Mouse (Mus musculus) fibroblast of lung, adult 2 months (primary cell): ENCODE measurements at regions not wholly inside any gene's neighbourhood (a gene's known extent, or its start where the extent isn't known, plus 50 kb on each side); places are given as distances from the start of the nearest gene placed in this dataset.
A peak's percentile ranks its signal among the peaks of the same experiment; 100 is the strongest.

Experiments
- DNase-seq: peaks from one replicate; pipeline ENCODE4 v3.0.0-alpha.2; 2011; ENCODE audit warnings: low read depth

DNA sequence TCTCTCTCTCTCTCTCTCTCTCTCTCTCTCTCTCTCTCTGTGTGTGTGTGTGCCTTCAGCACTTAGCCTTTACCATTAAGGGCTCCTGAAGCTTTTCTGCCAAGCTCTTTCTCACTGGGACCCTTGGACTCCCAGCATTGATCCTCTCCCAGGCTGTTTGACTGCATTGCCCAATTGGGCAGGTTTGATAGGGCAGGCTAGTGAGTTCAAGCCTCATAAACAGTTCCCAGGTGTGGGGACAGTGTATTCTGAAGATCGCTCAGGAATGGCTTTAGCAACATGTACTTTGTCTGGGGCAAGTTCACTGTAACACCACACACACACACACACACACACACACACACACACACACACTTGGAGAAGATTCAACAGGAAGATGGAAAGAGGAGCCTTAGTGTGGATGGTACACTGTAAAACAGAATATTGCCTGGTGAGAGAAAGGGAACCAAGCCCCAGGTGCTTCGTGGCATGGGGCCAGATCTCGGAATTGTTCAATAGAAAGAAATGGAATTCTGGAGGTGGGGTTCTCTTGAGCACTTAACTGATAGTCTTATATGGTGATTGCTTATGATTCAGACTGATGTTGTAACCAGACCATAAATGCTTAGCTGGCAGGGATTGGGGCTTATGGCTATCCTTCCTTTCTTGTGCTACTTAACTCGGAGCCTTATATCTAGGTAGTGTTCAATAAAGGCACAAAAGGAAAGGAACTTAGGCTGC, 229.5 kb downstream of the 4933412E24Rik start:
- DNase-seq = no peak

DNA sequence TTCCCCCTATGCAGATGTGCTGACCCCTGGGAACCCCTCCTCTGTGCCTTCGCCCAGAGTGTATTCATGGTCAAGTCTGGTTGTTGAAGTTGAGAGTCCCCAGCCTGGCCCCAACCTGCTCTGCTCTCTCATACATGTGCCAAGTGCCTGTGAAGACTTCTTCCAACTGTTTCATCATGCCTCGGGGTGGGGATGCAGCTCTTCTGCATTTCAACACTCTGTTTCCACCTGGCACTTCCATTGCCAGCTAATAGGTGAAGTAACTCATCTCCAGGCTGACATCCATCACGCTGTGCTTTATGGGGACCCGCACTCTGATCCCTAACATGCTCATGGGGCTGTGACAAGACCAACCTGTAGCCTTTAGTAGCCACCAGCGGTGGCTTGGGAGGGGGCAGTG, 230.4 kb downstream of the 4933412E24Rik start:
- no peak for DNase-seq

DNA sequence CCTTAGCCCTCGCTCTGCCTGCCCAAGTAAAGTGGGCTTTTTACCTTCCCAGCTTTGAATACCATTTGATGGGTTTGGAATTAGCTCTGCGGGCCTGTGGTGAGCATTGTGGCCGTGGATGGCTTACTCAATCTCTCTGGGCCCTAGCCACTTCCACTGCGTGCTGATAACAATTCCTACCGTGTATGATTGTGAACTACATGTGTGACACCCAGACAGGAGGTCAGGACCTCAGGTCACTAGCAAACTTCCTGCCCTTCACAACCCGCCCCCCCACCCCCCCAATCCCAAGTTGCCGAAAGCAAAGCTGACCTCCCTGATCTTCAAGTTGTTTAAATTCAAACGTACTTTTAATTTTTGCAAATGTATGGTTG, 231.9 kb downstream of the 4933412E24Rik start:
- no peak for DNase-seq

DNA sequence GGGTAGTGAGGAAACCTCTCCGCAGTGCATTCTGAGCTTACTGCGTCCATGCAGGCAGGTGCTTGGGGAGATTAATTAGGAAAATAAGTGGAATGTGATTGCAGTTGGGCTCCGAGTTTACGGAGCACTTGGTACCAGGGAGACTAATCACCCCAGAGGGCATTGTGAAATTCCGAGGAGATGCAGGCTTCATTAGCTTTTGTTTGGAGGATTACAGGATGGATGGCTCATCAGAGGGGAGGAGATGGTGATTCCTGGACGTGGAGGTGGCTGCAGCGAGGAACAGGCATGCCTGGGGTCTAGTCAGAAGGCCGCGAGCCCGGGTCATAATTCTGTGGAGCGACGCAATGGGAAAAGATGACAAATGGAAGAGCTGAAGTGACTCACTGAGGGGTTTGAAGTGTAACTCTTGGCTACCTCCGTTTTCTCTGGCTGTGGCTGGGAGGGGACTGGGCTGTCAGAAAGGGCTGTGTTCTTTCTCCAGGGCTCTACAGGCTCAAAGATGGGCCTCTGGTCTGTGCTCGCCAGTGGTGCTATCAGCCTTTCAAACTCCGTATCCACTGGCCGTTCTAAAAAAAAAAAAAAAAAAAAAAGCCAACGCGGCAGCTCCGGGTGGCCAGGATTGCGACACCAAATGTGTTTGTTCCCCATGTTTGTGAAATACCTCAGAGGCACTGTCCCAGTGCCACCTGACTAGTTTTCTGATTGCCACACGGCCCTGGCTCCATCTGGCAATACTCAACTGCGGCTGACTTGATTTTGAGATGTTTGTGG, 232.4 kb downstream of the 4933412E24Rik start:
- DNase-seq = no peak

DNA sequence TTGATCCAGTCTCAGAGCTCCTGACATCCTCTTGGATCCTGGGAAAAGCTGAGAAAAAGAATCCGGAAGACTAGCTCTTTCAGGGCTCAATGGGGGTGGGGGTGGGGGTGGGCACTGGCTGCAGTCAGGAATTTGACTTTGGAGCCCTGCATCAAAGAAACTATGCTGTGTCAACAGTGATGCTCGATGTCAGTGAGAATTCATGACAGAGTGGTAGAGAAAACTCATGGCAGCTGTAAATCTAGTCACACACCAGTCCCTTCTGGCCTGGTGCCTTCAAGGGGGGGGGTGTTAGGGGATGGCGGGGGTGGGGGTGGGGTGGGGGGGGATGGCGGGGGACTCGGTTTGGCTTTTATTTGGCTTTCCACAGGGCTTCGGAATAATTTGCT, 233.0 kb downstream of the 4933412E24Rik start:
- no peak for DNase-seq

DNA sequence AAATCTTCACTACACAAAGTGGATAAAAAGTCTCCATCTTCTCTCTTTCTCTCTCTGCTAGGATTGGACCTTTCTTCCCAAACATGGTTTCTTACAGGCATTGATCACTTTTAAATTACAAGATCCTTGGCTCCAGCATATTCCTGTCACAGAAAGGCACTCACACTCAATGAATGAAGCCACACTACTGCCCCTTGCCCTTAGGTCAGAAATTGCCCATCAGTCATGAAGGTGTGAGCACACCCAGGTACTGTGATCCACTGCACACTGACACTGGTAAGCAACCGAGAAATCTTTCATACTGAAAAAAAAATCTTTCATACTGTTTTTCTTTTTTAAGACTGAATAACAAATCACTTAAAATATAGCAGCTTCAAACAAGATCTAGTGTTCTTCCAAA, 235.9 kb downstream of the 4933412E24Rik start:
- no peak for DNase-seq

DNA sequence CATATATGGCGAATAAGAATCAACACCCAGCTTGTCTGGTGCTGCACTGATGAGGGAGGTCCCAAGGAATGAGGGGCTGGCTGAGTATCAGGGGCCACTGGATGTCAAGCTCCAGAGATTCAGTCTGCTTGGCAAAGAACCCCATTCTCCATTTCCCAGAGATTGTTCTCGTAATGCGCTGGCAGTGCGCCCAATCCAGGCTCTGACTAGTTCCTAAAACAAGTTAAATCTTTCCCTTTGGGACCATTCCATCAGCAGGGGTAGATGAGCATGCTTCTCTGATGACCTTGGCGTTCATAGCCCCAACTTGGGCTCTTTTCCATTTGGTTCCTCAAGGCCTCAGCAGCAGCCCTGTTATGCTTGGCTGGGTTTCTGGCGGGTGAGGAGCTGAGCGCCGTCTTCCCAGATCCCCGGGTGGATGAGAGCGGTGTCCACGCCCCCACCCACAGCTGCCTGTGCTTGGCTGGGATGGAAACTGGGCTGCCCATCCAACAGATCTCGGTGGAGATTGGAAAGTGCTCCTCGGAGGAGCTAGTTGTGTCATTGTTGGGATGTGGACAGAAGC, 239.0 kb downstream of the 4933412E24Rik start:
- DNase-seq = peak; percentile 99

DNA sequence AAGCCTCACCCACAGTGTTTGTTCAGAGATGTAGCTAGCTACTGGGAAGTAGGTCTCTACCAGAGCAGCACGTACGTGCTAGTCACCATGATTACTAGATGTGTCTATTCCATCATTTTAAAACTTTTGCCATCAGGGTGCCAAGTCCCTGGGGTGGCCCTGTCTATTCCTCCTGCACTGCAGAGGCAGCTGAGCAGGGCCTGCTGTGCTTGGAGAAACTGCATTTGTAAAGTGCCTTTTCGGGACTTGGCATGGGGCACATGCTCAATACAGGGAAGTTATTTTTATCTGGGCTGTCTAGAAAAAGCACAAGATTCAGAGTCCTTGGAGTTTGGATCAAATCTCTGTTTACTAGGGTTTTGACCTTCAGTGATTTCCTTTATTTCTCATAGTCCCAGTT, 240.6 kb downstream of the 4933412E24Rik start:
- DNase-seq = no peak

DNA sequence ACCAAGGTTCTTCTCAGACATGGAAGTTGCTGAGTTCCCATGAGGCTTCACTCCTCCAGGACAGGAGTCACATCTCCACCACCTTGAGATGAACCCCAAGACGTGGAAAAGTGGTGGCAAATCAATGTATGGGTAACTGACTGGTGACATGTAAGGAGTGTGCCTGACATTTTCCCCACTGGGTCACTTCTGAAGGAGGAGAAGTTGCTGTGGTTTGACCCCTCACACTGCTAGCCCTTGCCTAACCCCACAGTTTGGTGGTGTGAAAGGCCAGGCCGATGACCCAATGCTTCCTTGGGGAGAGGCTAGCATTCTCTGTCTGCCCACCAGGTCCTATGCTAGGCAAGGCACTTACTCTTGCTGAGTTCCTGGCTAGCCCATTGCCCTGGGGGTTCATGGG, 242.4 kb downstream of the 4933412E24Rik start:
- no peak for DNase-seq

DNA sequence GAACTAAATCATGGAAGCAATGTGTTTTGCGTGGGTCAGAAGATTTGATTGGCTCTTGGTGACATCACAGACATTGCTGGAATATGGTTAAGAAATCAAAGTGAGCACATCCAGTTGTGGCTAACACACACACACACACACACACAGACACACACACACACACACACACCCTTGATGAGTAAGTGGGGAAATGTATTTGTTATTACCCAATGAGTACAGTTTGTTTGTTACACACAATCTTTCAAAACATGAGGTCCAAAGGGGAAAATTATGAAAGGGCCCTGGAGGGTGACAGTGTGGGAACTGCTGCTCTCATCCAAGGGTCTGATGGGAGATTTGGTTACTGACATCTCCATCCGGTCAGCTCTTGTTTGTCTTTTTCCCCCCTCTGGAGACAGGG, 243.8 kb downstream of the 4933412E24Rik start:
- peak; percentile 19 for DNase-seq

DNA sequence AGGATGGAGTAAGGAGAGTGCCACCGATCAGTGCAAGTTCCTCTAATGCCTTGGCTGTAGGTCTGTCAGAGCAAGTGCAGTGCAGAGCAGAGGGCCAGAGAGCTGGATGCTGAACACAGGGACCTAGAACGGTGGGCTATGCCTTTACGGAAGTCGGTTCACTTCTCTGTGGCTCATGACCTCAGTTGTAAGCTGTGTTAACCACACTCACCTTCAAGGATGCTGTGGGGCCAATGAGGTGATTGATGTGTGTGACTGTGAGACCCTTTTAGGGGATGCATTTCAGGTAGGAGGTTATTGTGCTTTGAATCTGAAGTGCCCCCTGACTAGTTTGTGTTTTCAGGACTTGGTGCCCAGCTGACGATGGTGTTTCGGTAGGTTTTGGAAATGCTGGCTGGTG, 254.4 kb downstream of the 4933412E24Rik start:
- no peak for DNase-seq

DNA sequence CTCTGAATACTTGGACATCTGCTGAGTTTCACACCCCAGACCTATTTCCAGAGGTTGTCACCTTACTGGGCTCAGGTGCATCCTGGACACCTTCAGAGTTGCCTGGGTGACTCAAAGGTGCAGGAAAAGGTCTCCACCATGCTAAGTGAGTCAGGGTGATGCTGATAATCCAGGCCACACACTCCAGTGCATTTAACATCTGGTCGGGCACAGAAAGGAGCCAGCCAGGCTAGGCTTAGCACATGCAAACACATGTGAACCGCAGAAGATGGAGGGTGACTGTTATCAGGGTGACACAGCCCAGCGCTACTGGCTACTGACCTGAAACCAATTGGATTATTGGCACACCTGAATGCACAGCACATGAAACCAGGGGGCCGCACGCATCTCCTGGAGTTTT, 255.9 kb downstream of the 4933412E24Rik start:
- DNase-seq = no peak

DNA sequence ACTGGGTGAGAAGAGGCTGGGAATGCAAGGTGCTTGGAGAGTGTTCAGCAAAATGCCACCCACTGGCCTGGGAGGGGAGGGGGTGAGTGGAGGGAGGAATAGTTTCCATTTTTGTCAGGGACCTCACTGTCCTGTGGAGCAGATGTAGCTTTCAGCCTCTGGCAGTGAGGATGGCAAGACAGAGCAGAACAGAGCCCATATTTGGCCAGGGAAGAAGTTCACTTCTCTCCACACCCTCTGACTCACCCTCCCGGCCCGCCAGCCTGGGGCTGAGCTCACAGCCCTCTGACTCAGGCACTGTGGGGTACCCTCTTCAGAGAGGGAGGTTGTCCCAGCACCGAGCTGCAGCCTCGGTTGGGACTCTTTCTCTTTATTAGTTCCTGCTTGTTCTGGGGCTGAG, 256.8 kb downstream of the 4933412E24Rik start:
- peak; percentile 84 for DNase-seq

DNA sequence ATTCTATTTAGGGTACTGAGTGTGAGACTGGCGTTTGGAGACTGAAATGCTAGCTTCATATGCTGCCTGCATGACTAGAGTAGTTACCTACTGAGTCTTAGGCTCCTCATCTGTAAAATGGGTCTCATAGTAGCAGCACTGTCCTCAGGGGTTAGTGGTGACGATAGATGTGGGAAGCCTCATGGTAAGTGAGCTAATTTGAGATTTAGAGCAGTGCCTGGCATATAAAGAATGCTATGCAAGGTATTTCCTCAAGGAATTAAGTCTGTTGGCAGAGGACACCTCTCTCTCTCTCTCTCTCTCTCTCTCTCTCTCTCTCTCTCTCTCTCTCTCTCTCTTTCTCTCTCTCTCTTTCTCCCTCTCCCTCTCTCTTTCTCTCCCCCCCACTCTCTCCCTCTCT, 257.4 kb downstream of the 4933412E24Rik start:
- no peak for DNase-seq

DNA sequence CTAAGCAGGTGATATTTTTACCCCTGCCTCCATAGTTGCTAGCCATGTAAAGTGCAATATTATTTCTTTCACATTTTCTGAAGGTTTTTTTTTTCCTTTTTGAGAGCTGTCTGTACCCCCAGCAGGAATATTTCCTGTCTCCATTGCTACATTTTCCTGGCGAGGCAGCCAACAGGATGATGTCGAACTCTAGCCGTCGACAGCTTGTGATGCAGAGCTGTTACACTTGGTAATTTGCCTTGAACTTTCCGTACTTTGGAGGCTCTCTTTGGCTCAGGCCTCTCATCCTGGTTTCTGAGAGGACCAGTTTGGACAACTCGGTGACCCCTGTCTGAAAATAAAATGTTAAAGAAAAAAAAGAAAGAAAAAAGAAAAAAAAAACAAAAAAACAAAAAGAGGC, 260.3 kb downstream of the 4933412E24Rik start:
- peak; percentile 82 for DNase-seq

DNA sequence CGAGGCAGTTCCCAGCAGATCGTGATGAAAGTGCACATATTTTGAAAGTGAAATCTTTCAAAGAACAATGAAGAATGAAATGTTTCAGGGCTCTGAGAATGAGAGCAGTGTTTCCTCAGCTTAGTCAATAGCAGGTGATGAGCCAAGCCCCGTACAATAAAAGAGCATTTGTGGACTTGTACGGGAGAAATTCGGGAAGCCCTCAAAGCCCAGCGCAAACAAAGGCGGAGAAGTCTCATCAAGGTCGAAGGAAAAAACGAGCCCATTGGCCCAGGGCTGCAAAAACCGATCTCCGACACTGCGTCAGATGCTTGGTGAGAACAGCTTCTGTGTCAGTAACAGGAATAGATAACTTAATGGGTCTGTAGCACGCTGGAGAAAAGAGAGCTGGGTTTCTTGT, 261.5 kb downstream of the 4933412E24Rik start:
- no peak for DNase-seq

DNA sequence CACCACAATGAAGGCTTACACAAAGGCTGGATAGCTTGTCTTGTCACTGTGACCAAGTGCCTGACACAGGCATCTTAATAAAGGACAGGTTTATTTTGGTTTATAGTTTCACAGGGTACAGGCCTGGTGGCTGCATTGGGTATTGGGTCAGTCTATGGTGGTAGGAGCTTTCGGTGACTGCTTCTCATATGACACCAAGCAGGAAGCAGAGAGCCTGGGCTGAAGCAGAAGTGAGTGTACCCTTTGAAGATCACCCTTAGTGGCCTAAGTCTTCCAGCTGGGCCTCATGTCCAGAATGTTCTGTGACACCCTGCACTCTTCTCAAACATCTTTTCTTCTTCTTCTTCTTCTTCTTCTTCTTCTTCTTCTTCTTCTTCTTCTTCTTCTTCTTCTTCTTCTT, 264.1 kb downstream of the 4933412E24Rik start:
- DNase-seq = no peak

DNA sequence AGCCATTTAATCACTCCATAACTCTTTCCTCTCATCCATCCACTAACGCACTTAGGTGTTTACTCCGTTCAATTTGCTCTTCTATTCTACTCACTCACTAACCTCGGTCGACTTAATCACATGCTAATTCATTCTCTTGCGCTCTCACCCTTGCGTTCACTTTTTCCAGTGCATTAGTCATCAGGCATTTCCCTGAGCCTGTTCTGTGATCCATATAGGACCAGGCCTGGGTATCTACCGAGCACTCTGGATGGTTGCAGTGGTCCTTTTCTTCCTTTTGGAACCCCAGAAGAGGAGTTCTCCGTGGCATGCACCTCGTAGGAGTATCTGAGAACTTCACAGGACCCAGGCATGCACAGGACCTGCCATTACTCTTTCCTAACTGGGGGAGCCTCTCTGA, 270.1 kb downstream of the 4933412E24Rik start:
- DNase-seq = no peak

DNA sequence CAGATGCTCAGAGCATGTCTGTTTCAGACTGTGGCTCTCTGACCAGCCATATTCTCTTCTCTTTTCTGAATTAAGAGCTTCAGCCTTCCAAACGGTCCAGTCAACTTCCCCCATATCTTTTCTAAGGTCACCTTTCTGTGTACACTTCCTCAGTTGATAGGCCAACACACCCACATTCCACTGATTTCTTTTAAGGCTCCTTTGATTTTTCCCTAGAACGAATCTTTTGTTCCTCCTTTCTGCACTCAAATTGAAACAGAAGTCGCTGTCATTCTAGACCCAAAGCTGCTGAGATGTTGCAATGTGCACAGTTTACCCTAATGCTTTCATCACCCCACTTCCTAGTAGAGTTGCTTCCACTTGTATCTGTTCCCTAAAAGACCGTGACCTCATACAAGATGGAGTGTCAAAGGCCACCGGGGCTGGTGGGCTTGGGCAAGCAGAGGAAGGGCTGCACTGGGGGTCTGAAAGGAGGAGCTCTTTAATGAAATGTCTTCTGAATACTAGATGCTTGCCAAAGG, 271.9 kb downstream of the 4933412E24Rik start:
- no peak for DNase-seq

DNA sequence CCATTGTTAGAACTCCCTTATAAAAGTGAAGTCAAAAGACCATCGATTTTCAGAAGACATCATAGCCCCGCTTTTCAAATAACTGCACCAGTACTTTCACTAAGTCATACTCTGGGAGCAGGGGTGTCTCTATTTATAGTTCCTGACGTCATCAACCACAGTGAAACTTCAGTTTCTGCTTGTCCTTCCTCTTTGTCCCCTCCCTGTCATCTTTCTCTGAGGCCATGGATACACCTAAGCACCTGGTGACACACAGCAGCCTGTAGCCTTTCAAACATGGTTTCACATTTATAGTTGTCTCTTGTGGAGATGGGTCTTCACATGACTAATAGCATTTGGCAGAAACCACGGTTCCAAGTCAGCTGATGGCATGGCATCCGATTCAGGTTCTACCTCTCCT, 277.2 kb downstream of the 4933412E24Rik start:
- DNase-seq = no peak

DNA sequence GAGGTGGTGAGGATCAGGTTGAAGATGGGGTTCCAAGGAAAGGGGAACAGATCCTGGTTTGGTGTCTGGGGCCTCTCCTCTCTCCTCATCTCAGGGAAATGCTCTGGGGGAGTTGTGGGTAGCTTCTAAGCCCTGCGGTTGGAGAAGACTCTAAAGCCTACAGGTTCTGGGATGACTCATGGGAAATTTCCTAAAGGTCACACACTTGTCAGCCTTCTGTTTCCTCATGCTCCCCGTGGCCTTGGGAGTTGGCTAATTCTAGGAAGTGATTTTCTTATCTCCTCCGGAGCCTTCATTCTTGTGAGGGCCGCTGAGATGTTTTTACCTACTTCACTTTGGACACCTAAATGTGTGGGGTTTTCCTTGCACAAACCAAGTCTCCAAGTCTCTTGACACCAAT, 279.2 kb downstream of the 4933412E24Rik start:
- no peak for DNase-seq

DNA sequence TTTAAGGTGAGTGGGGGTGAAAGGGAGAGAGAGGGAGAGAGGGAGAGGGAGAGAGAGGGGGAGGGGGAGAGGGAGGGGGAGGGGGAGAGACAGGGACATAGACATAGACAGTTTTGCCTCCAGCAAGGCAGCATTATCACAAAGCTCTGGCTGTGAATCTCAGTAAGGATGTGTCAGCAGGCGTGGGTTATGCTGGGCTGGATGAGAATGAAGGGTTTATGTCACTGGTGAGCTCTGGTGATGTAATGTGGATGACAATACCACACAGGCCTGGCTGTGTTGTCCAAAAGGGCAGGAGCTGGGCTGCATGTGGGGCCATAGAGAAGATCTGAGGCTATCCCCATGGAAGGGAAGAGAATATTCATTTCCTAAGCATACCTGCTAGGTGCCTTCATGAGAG, 282.0 kb downstream of the 4933412E24Rik start:
- no peak for DNase-seq

DNA sequence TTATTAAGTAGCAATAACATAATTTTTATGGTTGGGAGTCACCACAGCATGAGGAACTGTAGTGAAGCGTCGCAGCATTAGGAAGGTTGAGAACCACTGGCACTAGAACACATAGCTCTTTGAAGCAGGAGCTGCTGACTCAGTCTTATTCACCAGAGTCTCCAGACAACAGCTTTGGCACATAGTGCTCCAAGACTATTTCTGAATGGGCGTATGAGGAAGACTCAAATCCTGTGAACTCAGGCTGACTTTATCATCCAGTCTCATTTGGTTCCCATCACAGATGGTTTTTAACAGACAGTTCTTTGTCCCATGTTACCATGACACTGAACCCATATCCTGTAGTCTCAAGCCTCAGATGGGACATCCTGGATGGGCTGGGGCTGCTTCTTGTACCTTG, 282.5 kb downstream of the 4933412E24Rik start:
- DNase-seq = peak; percentile 50
